Mouse (Mus musculus): ENCODE data around the gene Ntn1. TPM values are rescaled to one million over a fixed set of nuclear protein-coding genes. Genes with fewer than 3 reads are reported as not detected.

Gene Ntn1
- polyA plus RNA-seq, 1 experiment from 2014 or later, result 14.1 TPM

DNA sequence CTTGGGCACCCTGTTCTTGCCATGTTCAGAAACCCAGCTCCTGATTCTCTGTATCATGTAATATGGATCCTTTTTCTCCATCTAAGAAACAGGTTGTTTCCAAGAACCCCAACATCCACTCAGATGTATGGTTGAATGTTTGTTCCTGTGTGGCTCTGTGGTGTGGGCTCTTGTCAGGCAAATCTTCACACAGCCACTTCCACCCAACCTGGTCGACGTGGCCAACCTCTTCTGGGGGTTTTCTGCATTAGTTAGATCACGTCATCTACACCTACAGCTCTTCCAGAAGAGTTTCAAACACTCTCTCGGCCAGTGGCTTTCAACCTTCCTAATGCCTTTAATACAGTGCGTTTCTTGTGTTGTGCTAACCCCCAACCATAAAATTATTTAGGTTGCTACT lies 35.8 kb upstream of the Ntn1 start:
- Histone ChIP-seq H3K4me3 (replicated peaks; ENCODE audit: low read length) (no peak overlapping the region), H3K27ac (no peak overlapping the region), H3K9me3 (ENCODE audit: control insufficient read depth, low read length) (no peaks in the 10 kb centered on the region), H3K36me3 (replicated peaks; ENCODE audit: control insufficient read depth, insufficient read depth) (no peaks in the 10 kb centered on the region), H3K4me1 (replicated peaks; ENCODE audit: control insufficient read depth, insufficient read depth, low read length) (no peaks in the 10 kb centered on the region), H3K4me2 (replicated peaks) (no peak overlapping the region), H3K27me3 (ENCODE audit: control insufficient read depth, insufficient read depth, low read length) (peaks cover 19% of the 10 kb centered on the region; the same call in 1 of the 2 replicates), H3K9ac (no peak overlapping the region)
- WGBS, result 86% methylated on average over 5 of the region's 5 CpGs
- DNase-seq (ENCODE audit: low spot score) (no peak), ATAC-seq (ENCODE audit: low FRiP score) (no peak)

DNA sequence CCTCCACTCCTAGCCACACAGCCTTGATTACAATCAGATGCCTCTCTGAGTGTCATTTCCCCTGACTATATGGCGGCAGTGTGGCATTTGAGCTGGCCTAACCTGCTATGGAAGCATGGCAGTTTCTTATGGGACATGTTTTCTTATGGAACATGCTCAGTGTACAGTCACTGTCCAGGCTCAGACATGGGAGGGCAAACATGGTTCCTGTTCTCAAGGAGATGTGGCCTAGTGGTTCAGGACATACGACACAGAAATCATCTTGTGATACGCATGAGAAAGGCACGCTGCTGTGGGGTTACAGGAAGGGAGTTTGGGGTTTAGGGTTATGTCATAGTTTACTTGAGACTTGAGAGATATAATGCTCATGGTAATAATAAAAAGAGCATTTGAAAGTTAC lies 35.0 kb upstream of the Ntn1 start:
- ATAC-seq (ENCODE audit: low FRiP score), result no peak
- Histone ChIP-seq H3K4me2 (replicated peaks) (no peak overlapping the region), H3K27ac (no peak overlapping the region), H3K4me3 (replicated peaks; ENCODE audit: low read length) (no peak overlapping the region), H3K9me3 (ENCODE audit: control insufficient read depth, low read length) (no peaks in the 10 kb centered on the region), H3K9ac (no peak overlapping the region), H3K36me3 (replicated peaks; ENCODE audit: control insufficient read depth, insufficient read depth) (no peaks in the 10 kb centered on the region), H3K4me1 (replicated peaks; ENCODE audit: control insufficient read depth, insufficient read depth, low read length) (no peaks in the 10 kb centered on the region), H3K27me3 (ENCODE audit: control insufficient read depth, insufficient read depth, low read length) (peaks cover 22% of the 10 kb centered on the region; the same call in 1 of the 2 replicates)
- no peak for DNase-seq (ENCODE audit: low spot score)
- 96% methylated on average over 4 of the region's 4 CpGs for WGBS

DNA sequence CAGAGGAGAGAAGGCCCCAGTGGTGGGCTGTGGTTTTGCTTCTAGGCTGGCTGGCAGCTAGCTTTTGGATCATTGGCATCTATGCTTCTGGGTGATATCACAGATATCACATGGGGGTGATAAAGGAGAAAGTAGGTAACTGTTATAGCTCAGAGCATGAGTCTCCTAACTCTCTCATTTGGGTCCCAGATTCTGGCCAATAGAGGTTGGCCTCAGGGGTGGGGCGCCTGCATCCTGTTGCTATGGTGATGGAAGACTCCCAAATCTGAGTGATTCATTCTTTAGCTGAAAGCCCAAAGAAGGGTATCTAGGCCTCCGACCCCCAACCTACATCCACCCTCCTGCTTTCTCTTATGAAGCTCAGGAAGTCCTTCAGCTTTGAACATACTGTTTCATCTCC lies 34.1 kb upstream of the Ntn1 start:
- no peaks in the 10 kb centered on the region for H3K4me1 ChIP-seq (replicated peaks; ENCODE audit: control insufficient read depth, insufficient read depth, low read length)
- H3K9me3 ChIP-seq (ENCODE audit: control insufficient read depth, low read length), result no peaks in the 10 kb centered on the region
- H3K4me3 ChIP-seq (replicated peaks; ENCODE audit: low read length), result no peak overlapping the region
- ATAC-seq (ENCODE audit: low FRiP score), result no peak
- no peak overlapping the region for H3K9ac ChIP-seq
- no peak overlapping the region for H3K27ac ChIP-seq
- no peaks in the 10 kb centered on the region for H3K36me3 ChIP-seq (replicated peaks; ENCODE audit: control insufficient read depth, insufficient read depth)
- no peak overlapping the region for H3K4me2 ChIP-seq (replicated peaks)
- WGBS, result 79% methylated on average over 2 of the region's 2 CpGs
- no peak for DNase-seq (ENCODE audit: low spot score)
- peaks cover 25% of the 10 kb centered on the region; the same call in 1 of the 2 replicates for H3K27me3 ChIP-seq (ENCODE audit: control insufficient read depth, insufficient read depth, low read length)

DNA sequence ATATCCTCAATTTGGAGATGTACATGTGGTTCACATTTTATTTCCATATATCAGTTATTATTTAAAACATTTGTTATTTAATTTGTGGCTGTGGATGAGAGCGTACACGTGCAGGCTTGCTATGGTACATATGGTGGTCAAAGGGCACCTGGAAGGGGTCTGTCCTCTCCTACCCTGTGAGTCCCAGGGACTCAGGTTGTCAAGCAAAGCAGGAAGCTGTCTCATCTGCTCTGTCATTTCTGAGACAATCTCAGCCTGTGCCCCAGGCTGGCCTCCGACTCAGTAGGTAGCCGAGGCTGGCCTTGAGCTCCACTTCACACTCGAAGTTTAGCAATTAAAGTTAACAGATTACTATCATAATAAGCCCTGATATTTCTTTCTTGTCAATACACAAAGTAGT lies 32.9 kb upstream of the Ntn1 start:
- H3K27ac ChIP-seq, result no peak overlapping the region
- H3K4me2 ChIP-seq (replicated peaks), result no peak overlapping the region
- no peaks in the 10 kb centered on the region for H3K9me3 ChIP-seq (ENCODE audit: control insufficient read depth, low read length)
- no peaks in the 10 kb centered on the region for H3K36me3 ChIP-seq (replicated peaks; ENCODE audit: control insufficient read depth, insufficient read depth)
- H3K4me1 ChIP-seq (replicated peaks; ENCODE audit: control insufficient read depth, insufficient read depth, low read length), result no peaks in the 10 kb centered on the region
- 86% methylated on average over 5 of the region's 5 CpGs for WGBS
- H3K9ac ChIP-seq, result no peak overlapping the region
- no peak for ATAC-seq (ENCODE audit: low FRiP score)
- H3K27me3 ChIP-seq (ENCODE audit: control insufficient read depth, insufficient read depth, low read length), result peaks cover 25% of the 10 kb centered on the region; the same call in 1 of the 2 replicates
- no peak overlapping the region for H3K4me3 ChIP-seq (replicated peaks; ENCODE audit: low read length)
- no peak for DNase-seq (ENCODE audit: low spot score)

DNA sequence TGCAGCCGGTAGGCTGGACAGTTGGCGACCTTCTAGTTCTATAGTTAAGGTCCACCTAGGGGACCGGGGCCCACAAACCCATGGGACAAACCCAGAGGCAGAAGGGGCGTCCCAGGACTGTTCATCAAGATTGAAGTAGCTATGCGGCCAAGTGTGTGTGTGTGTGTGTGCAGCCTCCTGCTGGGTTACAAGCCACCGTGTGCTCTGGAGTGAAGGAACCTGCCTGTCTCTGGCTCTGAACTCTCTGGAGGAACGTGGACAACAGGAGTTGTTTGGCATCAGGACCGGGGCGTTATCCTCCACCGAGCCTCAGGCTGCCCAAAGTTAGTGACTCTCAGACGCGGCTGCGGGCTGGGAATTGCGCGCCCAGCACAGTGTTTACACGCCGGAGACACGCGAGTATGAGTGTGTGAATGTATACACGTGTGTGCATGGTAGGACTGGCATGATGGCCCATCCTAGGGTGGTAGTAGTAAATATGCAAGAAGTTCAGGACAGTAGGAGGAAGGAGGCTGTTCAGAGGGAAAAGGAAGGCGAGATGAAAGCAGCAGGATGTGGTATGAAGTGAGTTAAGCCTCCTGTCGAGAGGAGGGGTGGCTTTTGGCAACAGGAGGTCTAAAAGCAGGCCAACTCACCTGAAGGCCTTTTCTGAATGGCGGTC lies 31.9 kb upstream of the Ntn1 start:
- H3K27me3 ChIP-seq (ENCODE audit: control insufficient read depth, insufficient read depth, low read length), result peaks cover 25% of the 10 kb centered on the region; the same call in 1 of the 2 replicates
- H3K27ac ChIP-seq, result no peak overlapping the region
- 31% methylated on average over 23 of the region's 23 CpGs for WGBS
- DNase-seq (ENCODE audit: low spot score), result no peak
- H3K4me2 ChIP-seq (replicated peaks), result peak overlapping the region; percentile 55
- peak overlapping the region; percentile 32 for H3K4me3 ChIP-seq (replicated peaks; ENCODE audit: low read length)
- H3K9ac ChIP-seq, result peak overlapping the region; percentile 36; the same call in 1 of the 2 replicates
- ATAC-seq (ENCODE audit: low FRiP score), result no peak
- no peaks in the 10 kb centered on the region for H3K36me3 ChIP-seq (replicated peaks; ENCODE audit: control insufficient read depth, insufficient read depth)
- no peaks in the 10 kb centered on the region for H3K9me3 ChIP-seq (ENCODE audit: control insufficient read depth, low read length)
- no peaks in the 10 kb centered on the region for H3K4me1 ChIP-seq (replicated peaks; ENCODE audit: control insufficient read depth, insufficient read depth, low read length)

DNA sequence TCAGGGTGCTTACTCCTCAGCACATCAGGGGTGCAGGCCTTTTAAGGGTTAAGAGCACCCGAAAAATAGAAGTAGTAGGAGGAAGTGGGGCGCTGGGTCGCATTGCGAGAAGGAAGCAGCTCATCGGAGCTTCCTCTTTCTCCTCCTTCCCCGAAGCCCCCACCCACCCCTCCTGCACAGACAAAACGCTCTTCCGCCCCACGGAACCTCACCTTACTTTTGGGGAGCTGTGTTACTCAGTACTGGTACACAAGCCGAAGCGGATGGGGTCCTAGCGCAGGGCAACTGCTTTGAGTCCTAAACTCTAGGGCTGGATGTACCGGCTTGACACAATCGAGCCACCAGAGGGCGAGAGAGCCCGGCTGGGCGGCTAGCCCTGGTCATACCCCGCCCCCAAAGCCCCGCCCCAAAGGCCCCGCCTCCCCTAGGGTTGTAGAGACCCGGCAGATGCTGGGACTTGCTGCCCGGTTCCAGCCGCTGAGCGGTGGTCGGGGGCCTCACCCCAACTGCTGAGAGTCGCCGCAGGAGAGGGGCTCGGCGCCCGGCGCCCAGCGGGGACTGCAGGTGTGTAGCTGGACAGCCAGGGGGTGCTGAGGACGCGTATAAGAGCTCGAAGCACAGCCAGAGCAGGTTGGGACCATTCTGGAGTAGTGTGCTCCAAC lies 31.2 kb upstream of the Ntn1 start, which contains the start of gene Pik3r5:
Pik3r5 (plus strand) TSS at position 423 of the 662 bp plus-strand sequence.
- no peaks in the 10 kb centered on the region for H3K36me3 ChIP-seq (replicated peaks; ENCODE audit: control insufficient read depth, insufficient read depth)
- peak; percentile 72 for DNase-seq (ENCODE audit: low spot score)
- H3K4me2 ChIP-seq (replicated peaks), result peak within 1 kb of the TSS; percentile 55
- peak; percentile 72; the same call in 1 of the 2 replicates for ATAC-seq (ENCODE audit: low FRiP score)
- H3K9ac ChIP-seq, result peak within 1 kb of the TSS; percentile 36
- H3K27ac ChIP-seq, result no peak within 1 kb of the TSS
- peaks cover 25% of the 10 kb centered on the region; the same call in 1 of the 2 replicates for H3K27me3 ChIP-seq (ENCODE audit: control insufficient read depth, insufficient read depth, low read length)
- H3K4me1 ChIP-seq (replicated peaks; ENCODE audit: control insufficient read depth, insufficient read depth, low read length), result peaks cover 2% of the 10 kb centered on the region; the same call in 1 of the 2 replicates
- H3K4me3 ChIP-seq (replicated peaks; ENCODE audit: low read length), result peak within 1 kb of the TSS; percentile 32
- no peaks in the 10 kb centered on the region for H3K9me3 ChIP-seq (ENCODE audit: control insufficient read depth, low read length)
- 9% methylated on average over 35 of the region's 35 CpGs for WGBS

DNA sequence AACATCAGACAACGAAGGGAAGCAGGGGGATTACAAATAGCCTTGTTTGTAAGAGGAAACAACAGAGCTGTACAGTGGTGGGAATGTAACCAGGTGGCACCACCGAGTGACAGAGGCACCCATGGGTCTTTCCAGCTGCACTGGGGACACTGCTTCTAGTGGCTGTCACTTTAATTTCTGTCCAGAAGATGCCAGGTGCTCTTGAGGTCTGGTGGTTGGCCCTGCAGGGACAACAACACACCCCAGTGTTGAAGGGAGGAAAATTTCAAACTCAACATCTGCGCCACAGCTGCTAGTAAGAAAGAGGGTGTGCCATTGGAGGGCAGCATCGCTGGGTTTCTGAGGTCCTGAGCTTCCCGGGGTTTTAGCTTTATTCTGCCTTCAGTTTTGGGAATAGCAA lies 30.0 kb upstream of the Ntn1 start:
- ATAC-seq (ENCODE audit: low FRiP score), result no peak
- 74% methylated on average over 5 of the region's 5 CpGs for WGBS

DNA sequence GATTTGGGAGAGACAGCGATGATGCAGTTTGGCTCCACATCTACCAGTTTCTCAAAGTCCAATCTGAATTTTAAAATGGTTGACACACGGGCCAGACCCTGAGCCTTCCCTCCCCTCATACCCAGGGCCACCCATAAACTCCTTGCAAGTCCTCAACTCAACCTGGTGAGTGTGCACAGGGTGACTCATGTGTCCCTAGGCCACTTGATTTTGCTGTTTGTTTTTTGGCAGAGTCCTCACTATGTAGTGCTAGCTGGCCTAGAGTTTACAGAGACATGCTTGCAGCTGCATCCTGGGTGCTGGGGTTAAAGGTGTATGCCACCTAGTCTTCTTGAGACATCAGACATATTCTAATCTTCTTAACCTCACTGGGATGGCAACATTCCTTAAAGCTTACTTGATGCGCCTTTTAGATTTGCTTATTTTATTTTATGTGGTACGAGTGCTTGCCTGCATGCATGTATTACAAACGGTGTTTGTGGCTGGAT lies 26.5 kb upstream of the Ntn1 start:
- no peak overlapping the region for H3K9ac ChIP-seq
- H3K4me1 ChIP-seq (replicated peaks; ENCODE audit: control insufficient read depth, insufficient read depth, low read length), result peaks cover 11% of the 10 kb centered on the region
- no peak overlapping the region for H3K4me2 ChIP-seq (replicated peaks)
- no peak for DNase-seq (ENCODE audit: low spot score)
- H3K4me3 ChIP-seq (replicated peaks; ENCODE audit: low read length), result no peak overlapping the region
- no peak overlapping the region for H3K27ac ChIP-seq
- no peaks in the 10 kb centered on the region for H3K36me3 ChIP-seq (replicated peaks; ENCODE audit: control insufficient read depth, insufficient read depth)
- no peaks in the 10 kb centered on the region for H3K9me3 ChIP-seq (ENCODE audit: control insufficient read depth, low read length)
- peaks cover 13% of the 10 kb centered on the region; the same call in 1 of the 2 replicates for H3K27me3 ChIP-seq (ENCODE audit: control insufficient read depth, insufficient read depth, low read length)
- 82% methylated on average over 5 of the region's 5 CpGs for WGBS
- no peak for ATAC-seq (ENCODE audit: low FRiP score)

More for the DNA sequence above, 30.0 kb upstream of the Ntn1 start:
- Histone ChIP-seq H3K36me3 (replicated peaks; ENCODE audit: control insufficient read depth, insufficient read depth) (no peaks in the 10 kb centered on the region), H3K9ac (no peak overlapping the region), H3K27me3 (ENCODE audit: control insufficient read depth, insufficient read depth, low read length) (peaks cover 25% of the 10 kb centered on the region; the same call in 1 of the 2 replicates), H3K27ac (no peak overlapping the region), H3K9me3 (ENCODE audit: control insufficient read depth, low read length) (no peaks in the 10 kb centered on the region), H3K4me2 (replicated peaks) (no peak overlapping the region), H3K4me1 (replicated peaks; ENCODE audit: control insufficient read depth, insufficient read depth, low read length) (peaks cover 11% of the 10 kb centered on the region), H3K4me3 (replicated peaks; ENCODE audit: low read length) (no peak overlapping the region)
- no peak for DNase-seq (ENCODE audit: low spot score)

DNA sequence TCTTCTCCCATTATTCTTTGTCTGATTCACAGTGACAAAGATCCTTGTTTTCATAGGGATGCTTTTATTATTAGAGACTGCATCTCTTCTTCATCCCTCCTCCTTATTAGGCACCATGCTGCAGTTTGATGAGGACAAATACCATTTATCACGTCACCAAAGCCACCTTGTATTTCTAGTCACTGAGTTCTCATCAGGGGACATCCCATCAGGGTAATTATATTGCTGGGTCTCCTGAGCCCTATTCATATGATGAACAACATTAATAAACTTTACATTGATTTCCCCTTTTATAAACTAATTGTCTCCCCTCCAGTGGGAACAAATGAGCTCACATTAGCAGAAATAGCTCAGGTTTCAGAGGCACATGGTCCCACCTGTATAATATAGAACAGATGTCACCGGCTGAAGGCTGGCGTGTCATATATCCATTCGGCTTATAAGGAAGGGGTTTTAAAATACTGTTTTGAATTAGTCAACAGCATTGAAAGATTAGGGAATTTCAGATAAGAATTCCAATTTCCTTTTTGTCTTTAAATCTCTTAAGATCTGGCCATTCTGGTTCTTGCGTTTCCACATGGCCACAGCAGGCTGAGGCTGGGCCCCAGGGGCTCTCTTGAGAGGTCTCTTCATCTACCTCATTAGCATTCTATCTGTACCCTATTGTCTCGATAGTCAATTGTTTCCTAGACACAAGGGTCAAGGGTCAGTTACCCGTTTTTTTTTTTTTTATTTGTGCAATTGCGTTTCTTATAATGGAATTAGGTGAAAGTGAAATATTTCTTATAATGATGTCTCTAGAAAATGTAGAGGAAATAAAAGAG lies 25.1 kb upstream of the Ntn1 start:
- no peak overlapping the region for H3K9ac ChIP-seq
- 23% methylated on average over 8 of the region's 8 CpGs for WGBS
- H3K4me3 ChIP-seq (replicated peaks; ENCODE audit: low read length), result no peak overlapping the region
- no peak overlapping the region for H3K4me2 ChIP-seq (replicated peaks)
- DNase-seq (ENCODE audit: low spot score) (no peak), ATAC-seq (ENCODE audit: low FRiP score) (no peak)
- peaks cover 11% of the 10 kb centered on the region for H3K4me1 ChIP-seq (replicated peaks; ENCODE audit: control insufficient read depth, insufficient read depth, low read length)
- H3K9me3 ChIP-seq (ENCODE audit: control insufficient read depth, low read length), result no peaks in the 10 kb centered on the region
- peaks cover 4% of the 10 kb centered on the region; the same call in 1 of the 2 replicates for H3K27me3 ChIP-seq (ENCODE audit: control insufficient read depth, insufficient read depth, low read length)
- H3K36me3 ChIP-seq (replicated peaks; ENCODE audit: control insufficient read depth, insufficient read depth), result no peaks in the 10 kb centered on the region
- 0 out of 2 replicates have a peak overlapping the region, but pooled peaks have one; percentile 32 for H3K27ac ChIP-seq
